Mouse (Mus musculus) olfactory bulb, adult 2 months (tissue): ENCODE measurements around the gene Kxd1.

Experiments
- CTCF ChIP-seq: fragments of 200-500 bp; IDR thresholded peaks from 2 replicates; pipeline ENCODE4 v1.5.1; 2012; ENCODE audit warnings: low read depth, mild to moderate bottlenecking, low read length, moderate library complexity; ENCODE audit not compliant: insufficient read depth
- POLR2A ChIP-seq: fragments of 200-500 bp; IDR thresholded peaks from 2 replicates; pipeline ENCODE4 v1.6.1; 2012; ENCODE audit warnings: mild to moderate bottlenecking, low read depth, low read length, moderate library complexity; ENCODE audit not compliant: insufficient read depth

GRCm38 (mm10) chr8:70553740-70554139 lies 26.0 kb upstream of the Kxd1 start:
- TF ChIP-seq CTCF (no peak), POLR2A (no peak)
